Mouse (Mus musculus) forebrain, embryonic 13.5 days (tissue): Measurements from ENCODE around the gene Stam2. TPM values are rescaled to one million over a fixed set of nuclear protein-coding genes. Genes with fewer than 3 reads are reported as not detected.

ENCODE experiments used
- ATAC-seq: fragments of 200-750 bp; cut with Nextera tagmentation; 2 replicates; pipeline ENCODE4 v1.8.0; 2017
- H3K27ac ChIP-seq: fragments of 300-500 bp; sonication (generic); 2 replicates; pipeline ENCODE4 v1.5.1; 2015; ENCODE audit warnings: inconsistent platforms, mild to moderate bottlenecking, moderate library complexity
- H3K27me3 ChIP-seq: fragments of 300-500 bp; sonication (generic); 2 replicates; pipeline ENCODE4 v1.6.1; 2015; ENCODE audit warnings: mild to moderate bottlenecking, inconsistent platforms
- H3K36me3 ChIP-seq: fragments of 300-500 bp; sonication (generic); 2 replicates; pipeline ENCODE4 v1.6.1; 2015; ENCODE audit warnings: mild to moderate bottlenecking, inconsistent platforms; ENCODE audit not compliant: poor library complexity, severe bottlenecking
- H3K4me1 ChIP-seq: fragments of 300-500 bp; sonication (generic); 2 replicates; pipeline ENCODE4 v1.6.1; 2015; ENCODE audit warnings: inconsistent platforms
- H3K4me2 ChIP-seq: fragments of 300-500 bp; sonication (generic); 2 replicates; pipeline ENCODE4 v1.6.1; 2015; ENCODE audit warnings: inconsistent platforms, mild to moderate bottlenecking, moderate library complexity
- H3K4me3 ChIP-seq: fragments of 300-500 bp; sonication (generic); 2 replicates; pipeline ENCODE4 v1.5.1; 2015; ENCODE audit warnings: mild to moderate bottlenecking, inconsistent platforms
- H3K9ac ChIP-seq: fragments of 300-500 bp; sonication (generic); 2 replicates; pipeline ENCODE4 v1.6.1; 2015; ENCODE audit warnings: mild to moderate bottlenecking, inconsistent platforms
- H3K9me3 ChIP-seq: fragments of 300-500 bp; sonication (generic); replicated peaks from 2 replicates; pipeline ENCODE4 v1.6.1; 2016; ENCODE audit warnings: inconsistent platforms
- WGBS: fragments of 180-500 bp; shearing (Covaris S2); methylation state at CpG from one replicate; pipeline ENCODE4 v1.1.7; 2015; 5-methylcytosine and 5-hydroxymethylcytosine counted together
- polyA plus RNA-seq: library from polyadenylated mRNA; unstranded; fragments of >200 nt; fragmentation: Nextera tagmentation; extraction: Ambion mirVana; gene quantifications from 2 replicates; pipeline ENCODE4 v1.2.1, GENCODE M21; 2015

The Stam2 gene
- polyA plus RNA-seq, 1 experiment from 2014 or later = 38.3 TPM

GRCm38 (mm10) chr2:52758627-52759026 is 16.5 kb upstream of the Stam2 start:
- H3K9ac ChIP-seq = no peak overlapping the region
- H3K4me1 ChIP-seq = peaks cover 14% of the 10 kb centered on the region
- H3K9me3 ChIP-seq = no peaks in the 10 kb centered on the region
- no peak overlapping the region for H3K4me3 ChIP-seq
- no peak overlapping the region for H3K27ac ChIP-seq
- ATAC-seq = no peak
- no peaks in the 10 kb centered on the region for H3K27me3 ChIP-seq
- H3K36me3 ChIP-seq = no peaks in the 10 kb centered on the region
- no peak overlapping the region for H3K4me2 ChIP-seq
- 31% methylated on average over 10 of the region's 10 CpGs for WGBS

- ATAC-seq = no peak
- Histone ChIP-seq H3K9me3 (no peaks in the 10 kb centered on the region), H3K27ac (no peak overlapping the region), H3K4me1 (peaks cover 13% of the 10 kb centered on the region), H3K4me3 (no peak overlapping the region), H3K36me3 (no peaks in the 10 kb centered on the region), H3K9ac (no peak overlapping the region), H3K4me2 (no peak overlapping the region), H3K27me3 (no peaks in the 10 kb centered on the region)
- WGBS = 22% methylated on average over 3 of the region's 3 CpGs
Observed at GRCm38 (mm10) chr2:52756691-52757090, 14.6 kb upstream of the Stam2 start.

GRCm38 (mm10) chr2:52753573-52754317 is 11.7 kb upstream of the Stam2 start:
- Histone ChIP-seq H3K27ac (no peak overlapping the region), H3K36me3 (no peaks in the 10 kb centered on the region), H3K9ac (no peak overlapping the region), H3K9me3 (no peaks in the 10 kb centered on the region), H3K4me1 (peaks cover 13% of the 10 kb centered on the region), H3K4me2 (no peak overlapping the region), H3K27me3 (no peaks in the 10 kb centered on the region), H3K4me3 (no peak overlapping the region)
- no peak for ATAC-seq
- WGBS = 37% methylated on average over 3 of the region's 3 CpGs

GRCm38 (mm10) chr2:52744099-52744498 is 2.0 kb upstream of the Stam2 start:
- Histone ChIP-seq H3K27ac (no peak overlapping the region), H3K9me3 (no peaks in the 10 kb centered on the region), H3K4me2 (no peak overlapping the region), H3K4me3 (no peak overlapping the region), H3K4me1 (peaks cover 9% of the 10 kb centered on the region), H3K9ac (no peak overlapping the region), H3K27me3 (no peaks in the 10 kb centered on the region), H3K36me3 (no peaks in the 10 kb centered on the region)
- no peak for ATAC-seq

GRCm38 (mm10) chr2:52741681-52742255 is 313 bp downstream of the Stam2 start:
- Histone ChIP-seq H3K4me2 (peak overlapping the region; percentile 70), H3K36me3 (no peaks in the 10 kb centered on the region), H3K4me1 (peaks cover 9% of the 10 kb centered on the region), H3K4me3 (peak overlapping the region; percentile 88), H3K27me3 (no peaks in the 10 kb centered on the region), H3K9me3 (no peaks in the 10 kb centered on the region), H3K27ac (peak overlapping the region; percentile 93), H3K9ac (peak overlapping the region; percentile 82)
- WGBS = under 1% methylated on average over 54 of the region's 54 CpGs
- ATAC-seq = peak; percentile 95

- H3K27ac ChIP-seq = no peak overlapping the region
- 77% methylated on average over 4 of the region's 4 CpGs for WGBS
- no peak overlapping the region for H3K4me3 ChIP-seq
- H3K27me3 ChIP-seq = no peaks in the 10 kb centered on the region
- no peaks in the 10 kb centered on the region for H3K9me3 ChIP-seq
- H3K36me3 ChIP-seq = no peaks in the 10 kb centered on the region
- peaks cover 9% of the 10 kb centered on the region for H3K4me1 ChIP-seq
- no peak for ATAC-seq
- H3K9ac ChIP-seq = no peak overlapping the region
- no peak overlapping the region for H3K4me2 ChIP-seq
Observed at GRCm38 (mm10) chr2:52740596-52740995, 1.5 kb downstream of the Stam2 start.

- Histone ChIP-seq H3K36me3 (peaks cover 6% of the 10 kb centered on the region; the same call in 1 of the 2 replicates), H3K27me3 (no peaks in the 10 kb centered on the region), H3K27ac (no peak overlapping the region), H3K9me3 (no peaks in the 10 kb centered on the region), H3K9ac (no peak overlapping the region), H3K4me1 (0 out of 2 replicates have a peak, but pooled peaks cover 4% of the 10 kb centered on the region), H3K4me2 (no peak overlapping the region), H3K4me3 (no peak overlapping the region)
- ATAC-seq = no peak
- WGBS = 95% methylated on average over 7 of the region's 7 CpGs
Observed at GRCm38 (mm10) chr2:52734504-52734903, 7.6 kb downstream of the Stam2 start.

GRCm38 (mm10) chr2:52733659-52734058 is 8.4 kb downstream of the Stam2 start:
- H3K27me3 ChIP-seq = no peaks in the 10 kb centered on the region
- no peak overlapping the region for H3K4me2 ChIP-seq
- no peak for ATAC-seq
- no peak overlapping the region for H3K9ac ChIP-seq
- no peak overlapping the region for H3K27ac ChIP-seq
- H3K9me3 ChIP-seq = no peaks in the 10 kb centered on the region
- 0 out of 2 replicates have a peak, but pooled peaks cover 4% of the 10 kb centered on the region for H3K4me1 ChIP-seq
- peaks cover 6% of the 10 kb centered on the region; the same call in 1 of the 2 replicates for H3K36me3 ChIP-seq
- WGBS = 95% methylated on average over 7 of the region's 7 CpGs
- no peak overlapping the region for H3K4me3 ChIP-seq

GRCm38 (mm10) chr2:52732611-52733010 is 9.5 kb downstream of the Stam2 start:
- H3K4me2 ChIP-seq = no peak overlapping the region
- H3K27ac ChIP-seq = no peak overlapping the region
- H3K4me3 ChIP-seq = no peak overlapping the region
- H3K36me3 ChIP-seq = peaks cover 6% of the 10 kb centered on the region; the same call in 1 of the 2 replicates
- ATAC-seq = no peak
- H3K4me1 ChIP-seq = 0 out of 2 replicates have a peak, but pooled peaks cover 4% of the 10 kb centered on the region
- no peaks in the 10 kb centered on the region for H3K9me3 ChIP-seq
- H3K27me3 ChIP-seq = no peaks in the 10 kb centered on the region
- no peak overlapping the region for H3K9ac ChIP-seq
- 91% methylated on average over 7 of the region's 7 CpGs for WGBS

GRCm38 (mm10) chr2:52732001-52732400 is 10.1 kb downstream of the Stam2 start:
- ATAC-seq = no peak
- H3K9ac ChIP-seq = no peak overlapping the region
- no peak overlapping the region for H3K27ac ChIP-seq
- H3K4me1 ChIP-seq = 0 out of 2 replicates have a peak, but pooled peaks cover 4% of the 10 kb centered on the region
- whole genome bisulfite sequencing = 81% methylated on average over 5 of the region's 5 CpGs
- H3K27me3 ChIP-seq = no peaks in the 10 kb centered on the region
- H3K36me3 ChIP-seq = peaks cover 6% of the 10 kb centered on the region; the same call in 1 of the 2 replicates
- no peak overlapping the region for H3K4me2 ChIP-seq
- no peak overlapping the region for H3K4me3 ChIP-seq
- H3K9me3 ChIP-seq = no peaks in the 10 kb centered on the region

- H3K27me3 ChIP-seq = no peaks in the 10 kb centered on the region
- H3K9me3 ChIP-seq = no peaks in the 10 kb centered on the region
- peak overlapping the region; percentile 57; the same call in 1 of the 2 replicates for H3K27ac ChIP-seq
- no peak overlapping the region for H3K4me2 ChIP-seq
- H3K9ac ChIP-seq = no peak overlapping the region
- no peak overlapping the region for H3K4me3 ChIP-seq
- peaks cover 6% of the 10 kb centered on the region; the same call in 1 of the 2 replicates for H3K36me3 ChIP-seq
- peak; percentile 76 for ATAC-seq
- 0 out of 2 replicates have a peak, but pooled peaks cover 4% of the 10 kb centered on the region for H3K4me1 ChIP-seq
- WGBS = 87% methylated on average over 6 of the region's 6 CpGs
Observed at GRCm38 (mm10) chr2:52730891-52731290, 11.2 kb downstream of the Stam2 start.

- ATAC-seq = peak; percentile 87
- Histone ChIP-seq H3K27ac (peak overlapping the region; percentile 46), H3K4me3 (no peak overlapping the region), H3K4me2 (peak overlapping the region; percentile 47), H3K9me3 (no peaks in the 10 kb centered on the region), H3K27me3 (no peaks in the 10 kb centered on the region), H3K4me1 (peaks cover 11% of the 10 kb centered on the region), H3K36me3 (no peaks in the 10 kb centered on the region), H3K9ac (no peak overlapping the region)
- WGBS = 11% methylated on average over 13 of the region's 13 CpGs
Observed at GRCm38 (mm10) chr2:52720231-52721025, 21.7 kb downstream of the Stam2 start.
